Mouse (Mus musculus): ENCODE measurements around the gene Ccer2.

Ccer2 gene

DNA sequence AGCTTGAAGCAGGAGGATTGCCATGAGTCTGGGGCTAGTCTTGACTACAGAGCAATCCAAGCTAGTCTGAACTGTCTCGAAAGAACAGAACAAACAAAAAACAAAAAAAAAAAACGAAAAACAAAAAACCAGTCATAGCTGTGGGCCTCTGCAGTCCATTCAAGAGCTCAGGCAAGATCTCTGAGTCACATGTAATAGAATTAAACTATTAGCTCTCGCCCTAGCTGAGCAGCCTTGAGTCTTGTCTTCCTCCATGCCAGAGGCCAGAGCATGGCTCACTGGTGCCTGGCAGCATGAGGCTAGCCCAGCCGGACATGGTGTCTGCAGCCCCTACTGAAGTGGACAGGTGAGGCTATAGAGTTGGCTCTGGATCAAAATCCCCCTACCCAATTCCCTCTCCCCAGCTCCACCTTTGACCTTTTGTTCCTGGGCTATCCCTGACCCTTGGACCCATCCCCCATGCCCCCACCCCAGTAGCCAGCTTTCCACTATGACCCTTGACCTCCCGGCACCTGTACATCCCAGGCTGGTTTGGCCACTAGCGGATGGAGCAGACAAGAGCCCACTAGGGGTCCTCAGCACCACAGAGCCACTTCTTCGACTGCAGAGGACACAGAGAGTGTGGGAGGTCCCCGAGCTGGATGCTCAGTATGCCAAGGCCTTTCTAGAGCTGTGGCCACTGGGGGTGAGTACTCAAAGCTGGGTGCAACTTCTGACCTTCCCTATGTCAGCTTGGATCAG, 34.3 kb downstream of the Ccer2 start:
- no peak for DNase-seq (ENCODE audit: low read depth)

DNA sequence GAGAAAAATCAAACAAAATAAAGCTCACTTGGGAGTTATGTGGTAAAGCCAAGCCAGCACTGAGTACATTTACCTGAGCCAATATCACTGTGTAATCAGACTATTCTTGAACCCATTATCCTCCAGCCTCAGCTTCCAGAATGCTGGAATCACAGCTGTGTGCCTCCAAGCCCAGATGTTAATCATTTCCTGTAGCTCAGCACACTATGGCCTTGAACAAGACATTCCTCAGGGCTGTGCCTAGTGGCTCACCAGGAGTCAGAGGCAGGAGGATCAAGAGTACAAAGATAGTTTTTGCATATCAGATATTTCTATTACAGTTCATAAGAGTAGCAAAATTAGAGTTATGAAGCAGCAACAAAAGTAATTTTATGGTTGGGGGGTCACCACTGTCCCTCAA, 35.7 kb downstream of the Ccer2 start:
- DNase-seq (ENCODE audit: low read depth) = no peak

DNA sequence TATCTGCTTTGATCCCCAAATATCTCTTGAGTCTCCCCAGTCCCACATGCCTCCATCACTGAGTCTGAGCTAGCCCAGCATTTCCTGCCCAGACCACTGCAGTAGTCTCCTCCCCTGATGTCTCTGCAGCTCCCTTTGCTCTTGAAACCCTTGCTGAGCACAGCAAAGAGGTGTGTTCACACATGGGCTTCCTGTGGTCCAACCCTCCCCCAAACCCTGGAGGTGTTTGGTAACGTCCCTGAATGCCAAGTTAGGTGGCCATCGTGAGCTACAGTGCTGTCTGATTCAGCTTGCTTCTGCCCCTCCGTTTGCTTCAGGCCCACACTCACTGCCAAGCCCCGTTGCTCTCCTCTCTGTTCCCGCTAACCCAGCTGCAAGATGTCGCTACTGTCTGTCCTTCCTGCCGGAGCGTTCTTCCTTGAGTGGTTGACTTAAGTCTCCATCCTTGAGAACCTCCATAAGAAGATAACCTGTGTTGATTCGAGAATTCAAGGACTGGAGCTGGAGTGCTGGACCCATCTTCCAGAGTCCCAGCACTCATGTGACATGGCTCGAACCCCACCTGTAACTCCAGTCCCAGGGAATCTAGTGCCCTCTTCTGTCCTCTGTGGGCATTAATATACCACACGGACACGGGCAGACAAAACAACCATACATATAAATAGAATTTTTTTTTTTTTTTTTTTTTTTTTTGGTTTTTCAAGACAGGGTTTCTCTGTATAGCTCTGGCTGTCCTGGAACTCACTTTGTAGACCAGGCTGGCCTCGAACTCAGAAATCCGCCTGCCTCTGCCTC, 36.6 kb downstream of the Ccer2 start:
- no peak for DNase-seq (ENCODE audit: low read depth)

DNA sequence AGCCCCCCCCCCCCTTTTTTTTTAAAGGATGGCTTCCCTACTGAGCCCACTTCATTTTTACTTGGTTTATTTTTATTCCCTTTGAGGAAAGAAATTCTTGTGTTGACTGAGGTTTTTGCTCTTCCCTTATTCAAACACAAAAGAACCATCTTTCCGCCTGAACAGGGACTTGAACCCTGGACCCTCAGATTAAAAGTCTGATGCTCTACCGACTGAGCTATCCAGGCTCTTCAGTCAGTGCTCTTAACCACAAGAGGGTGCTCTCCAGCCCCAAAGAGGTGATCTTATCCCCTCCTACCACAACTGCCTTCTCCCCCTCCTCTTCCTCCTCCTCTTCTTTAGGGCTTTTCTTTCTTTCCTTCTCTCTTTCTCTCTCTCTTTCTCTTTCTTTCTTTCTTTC, 37.9 kb downstream of the Ccer2 start:
- DNase-seq (ENCODE audit: low read depth) = no peak

DNA sequence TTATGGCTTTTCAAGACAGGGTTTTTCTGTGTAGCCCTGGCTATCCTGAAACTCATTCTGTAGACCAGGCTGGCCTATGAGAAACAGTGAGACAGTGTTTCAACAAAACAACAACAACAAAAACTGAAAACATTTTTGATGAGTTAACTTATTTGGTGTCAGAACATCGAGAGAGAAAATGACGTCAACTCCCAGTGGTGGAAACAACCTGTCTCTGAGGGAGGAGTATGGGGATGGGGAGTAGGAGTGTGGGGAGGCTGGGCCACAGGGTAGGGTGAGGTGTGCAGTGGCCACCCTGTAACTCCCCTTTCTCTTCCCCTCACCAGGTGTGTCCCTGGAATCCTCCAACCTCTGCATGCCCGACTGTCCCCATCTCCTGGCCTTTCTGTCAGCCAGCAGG, 38.5 kb downstream of the Ccer2 start:
- DNase-seq (ENCODE audit: low read depth) = no peak

DNA sequence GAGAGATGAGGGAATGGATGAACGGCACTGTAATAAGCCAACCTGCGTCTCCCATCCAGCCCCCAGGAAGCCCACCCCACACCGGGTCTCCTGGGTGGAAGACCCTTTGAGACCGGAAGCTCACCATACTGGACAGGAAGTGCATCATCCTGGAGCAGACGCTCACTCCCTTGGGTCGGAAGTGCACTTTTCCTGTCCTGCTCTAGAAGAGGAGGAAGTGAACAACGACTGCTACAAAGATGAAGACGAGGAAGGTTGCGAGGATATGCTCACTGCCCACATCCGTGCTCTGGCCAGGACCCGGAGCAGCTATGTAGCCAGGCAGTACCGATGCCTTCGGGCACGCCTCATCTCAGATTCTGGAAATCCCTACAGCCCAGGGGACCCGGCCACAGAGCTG, 39.9 kb downstream of the Ccer2 start:
- DNase-seq (ENCODE audit: low read depth) = no peak

DNA sequence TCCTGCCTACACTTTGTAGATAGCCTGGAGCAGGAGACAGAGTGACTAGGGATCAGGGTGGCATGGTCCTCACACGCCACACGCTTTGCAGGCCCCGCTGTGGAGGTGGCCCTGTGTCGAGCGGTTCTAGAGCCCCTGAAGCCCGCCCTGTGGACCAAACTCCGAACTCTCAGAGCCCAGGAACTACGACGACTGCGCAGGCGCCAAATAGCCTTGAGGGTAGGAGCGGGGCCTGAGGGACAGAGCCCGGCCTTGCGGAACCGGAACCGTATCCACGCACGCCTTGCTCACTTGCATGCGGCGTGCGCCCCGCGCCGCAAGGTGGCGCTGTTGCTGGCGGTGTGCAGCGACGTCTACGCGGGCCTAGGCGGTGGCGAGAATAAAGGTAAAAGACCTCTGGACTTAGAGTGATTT, 40.6 kb downstream of the Ccer2 start:
- peak; percentile 79 for DNase-seq (ENCODE audit: low read depth)

DNA sequence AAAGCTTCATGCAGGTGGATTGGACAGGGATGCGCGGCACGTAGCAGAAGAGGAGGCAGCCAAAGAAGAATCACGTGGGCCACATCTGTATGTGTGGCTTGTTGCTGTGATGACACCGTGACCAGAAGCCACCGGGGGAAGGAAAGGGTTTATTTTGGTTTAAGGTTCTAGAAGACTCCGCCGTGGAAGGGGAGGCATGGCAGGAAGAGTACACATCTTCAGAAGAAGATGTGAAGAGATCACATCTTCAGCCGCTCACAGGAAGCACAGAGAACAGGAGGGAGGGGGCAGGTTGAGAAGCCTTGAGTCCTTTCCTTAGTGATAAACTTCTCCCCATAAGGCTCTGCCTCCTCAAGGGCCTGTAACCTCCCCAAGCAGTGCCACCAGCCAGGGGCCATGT, 44.0 kb downstream of the Ccer2 start:
- no peak for DNase-seq (ENCODE audit: low read depth)

DNA sequence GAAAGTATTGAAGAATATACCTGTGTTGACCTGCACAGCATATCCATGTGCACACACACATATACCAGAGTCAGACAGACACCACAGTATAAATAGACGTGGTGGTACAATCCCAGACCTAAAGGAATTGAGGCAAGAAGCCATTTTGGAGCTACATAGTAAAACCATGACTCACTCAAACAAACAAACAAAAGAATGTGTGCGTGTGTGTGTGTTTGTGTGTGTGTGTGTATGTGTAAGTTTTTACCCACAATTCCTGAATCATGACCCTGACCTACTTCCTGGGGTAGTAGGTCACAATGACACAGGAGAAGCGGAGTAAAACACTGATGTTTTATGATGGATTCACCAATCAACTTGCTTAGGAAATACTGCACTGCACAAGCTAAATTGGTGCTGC, 45.5 kb downstream of the Ccer2 start:
- no peak for DNase-seq (ENCODE audit: low read depth)

DNA sequence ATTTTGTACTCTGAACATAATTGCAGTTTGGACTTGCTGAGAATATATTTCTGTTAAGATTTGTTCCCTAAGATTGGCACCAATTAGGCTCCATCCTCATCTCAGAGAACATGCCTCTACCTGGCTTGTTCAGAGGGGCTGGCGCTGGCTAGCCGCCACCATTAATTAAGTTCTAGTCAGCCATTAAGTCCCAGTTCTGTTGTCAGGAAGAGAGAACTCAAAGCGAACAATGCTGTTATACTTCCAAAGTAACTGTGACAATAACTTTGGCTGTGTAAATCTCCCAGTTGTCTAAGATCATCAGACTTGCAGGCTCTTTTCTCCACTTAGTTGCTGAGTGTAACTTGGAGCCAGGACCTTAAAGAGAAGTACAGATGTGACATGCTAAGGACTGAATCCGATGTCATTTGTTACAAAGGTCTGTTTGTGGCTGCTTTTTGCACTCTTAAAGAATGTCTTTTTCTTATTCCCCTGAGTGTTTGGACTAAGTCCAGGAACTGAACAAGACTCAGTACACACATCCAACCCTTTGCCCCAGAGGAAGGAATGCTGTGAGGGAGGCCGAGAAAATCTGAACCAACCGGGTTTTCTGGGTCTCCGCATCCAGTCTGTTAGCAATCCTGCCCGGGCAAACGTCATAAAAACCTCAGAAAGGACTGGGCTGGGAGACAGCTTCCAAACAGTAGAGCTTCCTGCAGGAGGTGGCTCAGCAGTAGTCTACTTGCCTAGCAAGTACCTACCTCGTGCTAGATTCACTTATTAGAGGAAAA, 46.1 kb downstream of the Ccer2 start:
- DNase-seq (ENCODE audit: low read depth) = no peak

DNA sequence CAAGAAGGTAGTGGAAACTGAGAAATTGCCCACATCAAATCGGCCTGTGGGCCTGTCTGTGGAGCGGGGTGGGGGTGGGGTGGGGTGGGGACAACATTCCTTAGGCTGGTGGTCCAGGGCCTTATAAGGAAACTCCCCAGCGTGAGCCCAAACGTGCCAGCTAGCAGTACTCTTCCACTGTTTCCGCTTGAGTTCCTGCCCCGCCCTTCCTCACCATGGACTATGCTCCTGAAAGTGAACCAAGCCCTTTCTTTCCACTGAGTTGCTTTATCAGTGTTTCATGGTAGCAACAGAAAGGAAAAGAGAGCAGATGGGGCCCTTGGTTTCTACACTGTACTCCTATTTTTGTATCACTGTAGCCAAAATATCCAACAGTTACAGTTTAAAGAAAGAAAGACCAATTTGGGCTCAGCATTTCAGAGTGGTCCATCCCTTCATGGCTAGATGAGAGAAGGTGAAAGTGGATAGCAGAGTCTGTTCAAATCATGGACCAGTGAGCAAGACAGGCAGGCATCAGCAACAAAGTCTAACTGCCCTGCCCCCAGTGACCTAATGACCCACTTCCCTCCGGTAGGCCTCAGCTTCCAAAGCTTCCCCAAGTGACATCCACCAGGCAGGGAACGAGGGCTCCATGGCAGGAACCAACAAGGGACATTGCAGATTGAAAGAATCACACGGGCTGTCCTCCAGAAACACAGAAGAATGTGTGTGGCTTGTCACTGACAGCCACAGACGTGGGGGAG, 47.0 kb downstream of the Ccer2 start:
- no peak for DNase-seq (ENCODE audit: low read depth)

DNA sequence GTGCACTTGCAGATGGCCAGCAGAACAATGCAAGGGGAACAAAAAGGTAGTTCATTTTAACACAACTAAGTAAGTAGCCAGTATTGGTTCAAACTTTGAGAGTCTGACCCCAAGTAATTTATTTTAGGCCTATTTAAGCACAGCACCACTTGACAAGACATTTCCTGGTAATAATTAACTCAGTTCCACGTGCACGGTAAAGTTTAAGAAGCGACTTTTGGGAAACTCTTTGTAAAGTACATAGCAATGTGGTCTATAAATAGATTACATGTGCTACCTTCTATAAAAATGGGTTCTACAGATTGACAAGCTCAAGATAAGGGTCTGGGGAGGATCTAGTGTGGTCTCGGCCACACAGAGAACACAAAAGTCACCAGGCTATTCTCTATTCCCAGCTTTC, 47.8 kb downstream of the Ccer2 start:
- DNase-seq (ENCODE audit: low read depth) = no peak

DNA sequence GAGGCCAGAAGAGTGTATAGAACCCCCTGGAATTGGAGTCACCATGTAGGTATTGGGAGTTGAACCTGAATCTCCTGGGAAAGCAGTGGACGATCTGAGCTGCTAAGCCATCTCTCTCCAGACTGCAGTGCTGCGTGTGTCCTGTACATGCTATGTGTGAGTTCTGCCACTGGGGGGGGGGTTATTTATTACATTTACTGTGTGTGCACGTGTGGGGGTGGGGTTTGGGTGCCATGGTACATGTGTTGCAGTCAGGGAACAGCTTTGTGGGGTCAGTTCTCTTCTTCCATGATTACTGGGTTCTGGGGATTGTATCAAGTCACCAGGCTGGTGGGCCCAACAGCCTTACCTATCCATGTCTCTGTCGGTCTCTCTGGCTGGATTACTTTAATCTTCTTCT, 50.9 kb downstream of the Ccer2 start:
- DNase-seq (ENCODE audit: low read depth) = no peak

DNA sequence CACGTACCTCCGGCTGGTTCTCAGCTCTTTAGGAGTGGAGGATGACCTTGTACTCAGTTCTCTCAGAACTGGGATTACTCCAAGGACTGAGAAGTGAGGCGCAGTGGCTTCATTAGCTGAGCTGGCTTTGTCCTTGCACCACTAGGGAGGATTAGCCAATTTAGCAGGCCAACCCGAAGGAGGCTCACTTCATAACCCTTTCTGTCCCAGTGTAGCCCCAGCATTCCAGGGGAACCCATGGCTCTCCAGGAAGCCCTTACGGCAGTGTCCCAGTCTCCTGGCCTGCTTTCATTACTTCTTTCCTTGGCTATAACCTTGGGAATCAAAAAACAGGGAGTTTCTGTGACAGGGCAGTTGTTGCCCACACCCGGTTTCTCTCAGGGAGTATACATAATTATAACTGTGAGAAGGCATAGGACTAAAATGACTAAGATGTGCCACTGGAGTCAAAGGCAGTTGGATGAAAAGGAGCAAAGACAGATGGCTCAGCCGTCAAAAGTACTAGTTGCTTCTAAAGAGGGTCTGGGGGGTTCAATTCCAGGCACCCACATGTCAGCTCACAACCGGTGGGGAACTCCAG, 51.8 kb downstream of the Ccer2 start:
- no peak for DNase-seq (ENCODE audit: low read depth)

DNA sequence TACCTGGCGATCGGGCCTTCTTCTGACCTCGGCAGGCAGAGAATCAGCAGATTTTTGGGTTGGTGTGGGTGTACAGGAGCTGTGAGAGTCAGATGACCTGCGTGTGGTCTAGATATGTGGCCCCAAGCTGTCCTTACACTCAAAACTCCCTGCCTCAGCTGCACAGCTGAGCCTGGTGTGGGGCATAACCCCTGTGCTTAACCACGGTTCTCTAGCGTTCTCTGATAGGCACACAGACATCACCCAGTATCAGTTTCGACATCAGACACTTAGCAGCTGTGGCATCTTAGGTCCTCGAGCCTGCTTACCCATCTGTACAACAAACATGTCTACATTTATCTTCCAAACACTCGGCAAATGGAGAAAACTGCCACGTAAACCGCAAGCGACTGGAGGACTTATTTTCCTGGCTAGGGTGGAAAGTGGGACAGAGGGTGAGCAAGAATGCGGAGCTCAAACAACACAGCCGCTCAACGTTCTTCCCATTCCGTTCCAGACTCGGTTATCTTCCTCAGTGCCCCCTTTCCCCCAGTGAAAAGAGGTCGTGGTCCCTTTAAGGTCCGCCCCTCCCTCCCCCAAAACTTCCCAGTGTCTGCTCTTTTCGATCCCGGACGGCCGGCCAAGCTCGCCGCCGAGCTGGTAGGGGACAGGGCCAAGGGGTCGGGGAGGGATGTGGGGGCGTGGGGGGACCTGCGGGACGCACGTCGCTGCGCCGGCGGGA, 52.4 kb downstream of the Ccer2 start, which contains the start of gene Hnrnpl:
TSS of gene Hnrnpl (plus strand) at position 321 of the 721 bp plus-strand sequence.
- DNase-seq (ENCODE audit: low read depth) = no peak

All from c-Kit-positive CD71-negative TER-119-negative erythroid progenitor cells, embryonic 14.5 days (primary cell).